Mouse (Mus musculus): ENCODE measurements around the gene Vmo1. TPM values are rescaled to one million over a fixed set of nuclear protein-coding genes. Genes with fewer than 3 reads are reported as not detected.

Gene Vmo1
- polyA plus RNA-seq, 1 experiment from 2014 or later = 0.54 TPM

DNA sequence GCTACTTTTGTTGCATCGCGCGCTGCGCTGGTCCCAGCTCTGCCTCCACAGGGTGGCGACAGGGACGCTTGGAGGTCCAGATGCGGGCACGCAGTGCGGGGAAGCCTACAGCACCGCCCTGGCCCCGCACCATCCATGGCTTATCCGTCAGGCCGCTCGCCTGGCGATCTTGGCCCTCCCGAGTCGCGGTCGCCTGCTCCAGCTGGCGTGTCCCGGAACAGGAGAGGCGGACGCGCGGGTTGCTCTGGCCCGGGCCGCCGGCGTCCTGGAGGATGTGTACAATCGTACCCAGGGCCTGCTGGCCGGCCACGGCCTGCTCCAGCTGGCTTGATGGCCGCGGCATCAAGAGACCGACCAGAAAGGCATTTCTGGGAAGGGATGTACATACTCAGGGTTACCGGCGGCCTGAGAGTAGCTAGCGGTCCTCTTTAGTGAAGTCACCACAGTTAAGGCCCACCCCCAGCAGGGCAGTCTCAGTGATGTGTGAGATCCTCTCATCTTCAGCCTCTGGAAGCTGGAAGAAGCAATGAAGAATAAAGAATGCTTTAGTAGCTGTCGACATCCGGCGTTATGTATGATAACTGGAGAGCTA lies 5.9 kb upstream of the Vmo1 start:
- WGBS = 6% methylated on average over 41 of the region's 41 CpGs
- peak overlapping the region; percentile 68 for H3K9ac ChIP-seq
- ATAC-seq (ENCODE audit: insufficient number of reproducible peaks, low FRiP score) = peak; percentile 61; the same call in 1 of the 2 replicates
- peaks cover 11% of the 10 kb centered on the region for H3K4me1 ChIP-seq (replicated peaks)
- H3K4me3 ChIP-seq = peak overlapping the region; percentile 39
- H3K27ac ChIP-seq (ENCODE audit: poor library complexity, severe bottlenecking) = peak overlapping the region; percentile 36; the same call in 1 of the 2 replicates
- no peaks in the 10 kb centered on the region for H3K36me3 ChIP-seq
- no peaks in the 10 kb centered on the region for H3K9me3 ChIP-seq (replicated peaks)
- H3K4me2 ChIP-seq = peak overlapping the region; percentile 67
- H3K27me3 ChIP-seq (replicated peaks) = 0 out of 2 replicates have a peak, but pooled peaks cover 4% of the 10 kb centered on the region

- ATAC-seq (ENCODE audit: insufficient number of reproducible peaks, low FRiP score) = no peak
- 81% methylated on average over 10 of the region's 10 CpGs for WGBS
- no peaks in the 10 kb centered on the region for H3K9me3 ChIP-seq (replicated peaks)
Observed at GRCm38 (mm10) chr11:70518923-70519322, 4.5 kb upstream of the Vmo1 start, which contains the start of gene Gltpd2. Gltpd2 (plus strand) TSS chr11:70519196.

DNA sequence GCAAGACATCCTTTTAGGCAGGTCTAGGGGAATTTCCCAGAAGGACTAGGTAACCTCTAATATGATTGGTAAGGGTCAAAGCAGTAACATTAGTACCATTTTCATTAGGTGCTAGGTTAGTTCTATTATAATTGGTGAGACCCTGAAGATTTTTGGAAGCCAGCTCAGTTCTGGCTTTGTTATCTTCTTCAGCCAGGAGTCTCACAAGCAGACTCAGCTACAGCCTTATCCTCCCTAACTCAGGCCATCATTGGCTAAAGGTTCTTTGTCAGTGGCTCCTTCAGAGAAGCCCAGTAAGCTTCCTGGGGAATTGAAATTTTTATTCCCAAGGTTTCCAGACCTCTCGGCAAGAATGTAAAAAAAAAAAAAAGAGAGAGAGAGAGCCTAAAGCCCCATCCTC lies 4.0 kb upstream of the Vmo1 start:
- H3K27me3 ChIP-seq (replicated peaks) = 0 out of 2 replicates have a peak, but pooled peaks cover 4% of the 10 kb centered on the region
- H3K4me3 ChIP-seq = no peak overlapping the region
- no peak for ATAC-seq (ENCODE audit: insufficient number of reproducible peaks, low FRiP score)
- no peaks in the 10 kb centered on the region for H3K9me3 ChIP-seq (replicated peaks)
- no peaks in the 10 kb centered on the region for H3K36me3 ChIP-seq
- 54% methylated on average over 1 of the region's 1 CpGs for WGBS
- no peak overlapping the region for H3K9ac ChIP-seq
- H3K4me2 ChIP-seq = no peak overlapping the region
- H3K4me1 ChIP-seq (replicated peaks) = peaks cover 11% of the 10 kb centered on the region
- no peak overlapping the region for H3K27ac ChIP-seq (ENCODE audit: poor library complexity, severe bottlenecking)

More at GRCm38 (mm10) chr11:70518923-70519322, 4.5 kb upstream of the Vmo1 start, which contains the start of gene Gltpd2:
- H3K4me1 ChIP-seq (replicated peaks) = peaks cover 11% of the 10 kb centered on the region
- peak within 1 kb of the TSS; percentile 68 for H3K9ac ChIP-seq
- H3K27ac ChIP-seq (ENCODE audit: poor library complexity, severe bottlenecking) = peak within 1 kb of the TSS; percentile 36; the same call in 1 of the 2 replicates
- peak within 1 kb of the TSS; percentile 67 for H3K4me2 ChIP-seq
- H3K4me3 ChIP-seq = peak within 1 kb of the TSS; percentile 39
- H3K36me3 ChIP-seq = no peaks in the 10 kb centered on the region
- 0 out of 2 replicates have a peak, but pooled peaks cover 4% of the 10 kb centered on the region for H3K27me3 ChIP-seq (replicated peaks)

- Histone ChIP-seq H3K4me1 (replicated peaks) (peaks cover 11% of the 10 kb centered on the region), H3K27ac (ENCODE audit: poor library complexity, severe bottlenecking) (no peak overlapping the region), H3K4me2 (no peak overlapping the region), H3K36me3 (no peaks in the 10 kb centered on the region), H3K9ac (no peak overlapping the region), H3K9me3 (replicated peaks) (no peaks in the 10 kb centered on the region), H3K27me3 (replicated peaks) (0 out of 2 replicates have a peak, but pooled peaks cover 4% of the 10 kb centered on the region), H3K4me3 (no peak overlapping the region)
- no peak for ATAC-seq (ENCODE audit: insufficient number of reproducible peaks, low FRiP score)
- 18% methylated on average over 2 of the region's 2 CpGs for WGBS
Observed at GRCm38 (mm10) chr11:70516352-70516751, 1.9 kb upstream of the Vmo1 start.

DNA sequence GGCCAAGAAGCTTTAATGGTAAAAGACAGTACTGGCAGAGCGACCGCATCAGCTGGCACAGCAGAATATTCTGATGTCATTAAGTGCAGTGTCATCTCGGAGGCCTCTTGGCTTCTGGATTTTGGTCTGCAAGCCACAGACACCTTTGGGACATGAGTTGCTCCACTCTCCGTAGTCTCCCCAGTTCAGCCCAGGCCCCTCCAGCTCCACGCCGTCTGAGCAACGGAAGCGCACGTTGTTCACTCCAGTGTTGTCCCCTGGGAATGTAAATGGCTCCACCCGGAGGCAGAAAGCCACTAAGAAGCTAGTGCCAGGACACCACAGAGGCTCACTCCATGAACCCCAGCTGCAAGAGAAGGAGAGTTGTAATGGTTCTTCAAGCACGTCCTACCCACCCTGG lies 896 bp downstream of the Vmo1 start:
- Histone ChIP-seq H3K4me3 (no peak overlapping the region), H3K9me3 (replicated peaks) (no peaks in the 10 kb centered on the region), H3K4me1 (replicated peaks) (no peaks in the 10 kb centered on the region), H3K27ac (ENCODE audit: poor library complexity, severe bottlenecking) (no peak overlapping the region), H3K36me3 (no peaks in the 10 kb centered on the region), H3K27me3 (replicated peaks) (peaks cover 21% of the 10 kb centered on the region), H3K9ac (no peak overlapping the region), H3K4me2 (no peak overlapping the region)
- 61% methylated on average over 11 of the region's 11 CpGs for WGBS
- ATAC-seq (ENCODE audit: insufficient number of reproducible peaks, low FRiP score) = no peak

GRCm38 (mm10) chr11:70512709-70513342 lies 1.6 kb downstream of the Vmo1 start:
- Histone ChIP-seq H3K4me1 (replicated peaks) (no peaks in the 10 kb centered on the region), H3K4me2 (no peak overlapping the region), H3K9ac (no peak overlapping the region), H3K4me3 (no peak overlapping the region), H3K9me3 (replicated peaks) (no peaks in the 10 kb centered on the region), H3K36me3 (no peaks in the 10 kb centered on the region), H3K27ac (ENCODE audit: poor library complexity, severe bottlenecking) (no peak overlapping the region), H3K27me3 (replicated peaks) (peaks cover 28% of the 10 kb centered on the region)
- 67% methylated on average over 7 of the region's 7 CpGs for WGBS
- ATAC-seq (ENCODE audit: insufficient number of reproducible peaks, low FRiP score) = no peak

DNA sequence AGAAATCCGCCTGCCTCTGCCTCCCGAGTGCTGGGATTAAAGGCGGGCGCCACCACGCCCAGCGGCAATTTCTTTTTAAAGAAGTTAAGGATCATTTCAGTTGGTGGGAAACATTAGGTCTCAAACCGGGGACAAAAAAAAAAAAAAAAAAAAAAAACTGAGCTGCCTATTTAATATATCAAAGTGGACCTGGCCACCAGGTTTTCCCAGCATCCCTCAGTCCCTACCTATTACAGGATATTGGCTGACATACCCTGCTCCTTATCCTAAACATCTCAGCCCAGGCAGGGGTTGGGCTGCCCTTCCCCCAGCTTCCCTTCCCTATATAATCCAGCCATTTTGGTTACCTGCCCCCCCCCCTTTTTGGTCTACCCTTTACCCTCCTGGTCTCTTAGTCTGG lies 2.6 kb downstream of the Vmo1 start:
- Histone ChIP-seq H3K27ac (ENCODE audit: poor library complexity, severe bottlenecking) (no peak overlapping the region), H3K4me3 (no peak overlapping the region), H3K9ac (no peak overlapping the region), H3K9me3 (replicated peaks) (no peaks in the 10 kb centered on the region), H3K36me3 (no peaks in the 10 kb centered on the region), H3K4me2 (no peak overlapping the region), H3K4me1 (replicated peaks) (no peaks in the 10 kb centered on the region), H3K27me3 (replicated peaks) (peaks cover 29% of the 10 kb centered on the region)
- ATAC-seq (ENCODE audit: insufficient number of reproducible peaks, low FRiP score) = no peak
- 88% methylated on average over 7 of the region's 7 CpGs for WGBS

- Histone ChIP-seq H3K4me3 (no peak overlapping the region), H3K9ac (no peak overlapping the region), H3K4me1 (replicated peaks) (no peaks in the 10 kb centered on the region), H3K27me3 (replicated peaks) (peaks cover 29% of the 10 kb centered on the region), H3K9me3 (replicated peaks) (no peaks in the 10 kb centered on the region), H3K27ac (ENCODE audit: poor library complexity, severe bottlenecking) (no peak overlapping the region), H3K36me3 (no peaks in the 10 kb centered on the region), H3K4me2 (no peak overlapping the region)
- 76% methylated on average over 2 of the region's 2 CpGs for WGBS
- ATAC-seq (ENCODE audit: insufficient number of reproducible peaks, low FRiP score) = no peak
Observed at GRCm38 (mm10) chr11:70511242-70511641, 3.2 kb downstream of the Vmo1 start.

DNA sequence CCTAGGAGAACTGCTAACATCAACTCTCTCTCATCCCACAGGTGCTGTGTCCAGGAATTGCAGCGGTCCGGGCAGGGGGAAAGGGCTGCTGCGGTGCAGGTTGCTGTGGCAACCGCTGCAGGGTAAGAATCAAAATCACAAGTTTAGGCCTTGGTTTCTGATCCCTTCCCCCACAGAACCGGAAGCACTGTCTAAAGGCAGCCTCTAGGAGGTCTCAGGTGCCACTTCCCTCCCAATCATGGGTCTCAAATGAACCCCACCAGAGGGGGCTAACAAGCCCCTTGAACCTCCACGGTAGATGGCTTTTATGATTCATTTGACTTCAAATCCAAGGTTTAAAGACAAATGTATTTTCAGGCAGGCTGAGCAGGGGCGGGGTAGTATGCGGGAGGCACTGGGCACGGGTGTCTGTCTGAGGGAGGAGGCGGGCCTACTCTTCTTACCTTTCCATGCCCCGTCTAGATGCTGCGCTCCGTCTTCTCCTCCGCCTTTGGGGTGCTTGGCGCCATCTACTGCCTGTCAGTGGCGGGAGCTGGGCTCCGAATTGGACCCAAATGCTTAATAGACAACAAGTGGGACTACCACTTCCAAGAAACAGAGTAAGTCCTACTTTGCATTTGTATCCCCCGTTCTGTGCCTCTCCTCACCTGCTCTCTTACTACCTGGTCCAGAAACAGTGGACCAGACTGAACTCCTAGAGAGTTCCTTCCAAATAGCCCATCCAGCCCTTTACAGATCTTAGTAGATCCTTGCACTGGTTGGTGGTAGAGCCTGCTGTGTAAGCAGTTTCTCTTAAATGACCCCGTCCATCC lies 4.5 kb downstream of the Vmo1 start:
- WGBS = 11% methylated on average over 19 of the region's 19 CpGs
- peaks cover 33% of the 10 kb centered on the region for H3K27me3 ChIP-seq (replicated peaks)
- H3K9ac ChIP-seq = no peak overlapping the region
- no peak overlapping the region for H3K4me3 ChIP-seq
- H3K27ac ChIP-seq (ENCODE audit: poor library complexity, severe bottlenecking) = no peak overlapping the region
- H3K36me3 ChIP-seq = no peaks in the 10 kb centered on the region
- 0 out of 2 replicates have a peak, but pooled peaks cover 3% of the 10 kb centered on the region for H3K4me1 ChIP-seq (replicated peaks)
- peak overlapping the region; percentile 35 for H3K4me2 ChIP-seq
- no peak for ATAC-seq (ENCODE audit: insufficient number of reproducible peaks, low FRiP score)
- H3K9me3 ChIP-seq (replicated peaks) = no peaks in the 10 kb centered on the region

GRCm38 (mm10) chr11:70506962-70507515 lies 7.4 kb downstream of the Vmo1 start:
- WGBS = 62% methylated on average over 7 of the region's 7 CpGs
- no peak for ATAC-seq (ENCODE audit: insufficient number of reproducible peaks, low FRiP score)
- no peak overlapping the region for H3K27ac ChIP-seq (ENCODE audit: poor library complexity, severe bottlenecking)

DNA sequence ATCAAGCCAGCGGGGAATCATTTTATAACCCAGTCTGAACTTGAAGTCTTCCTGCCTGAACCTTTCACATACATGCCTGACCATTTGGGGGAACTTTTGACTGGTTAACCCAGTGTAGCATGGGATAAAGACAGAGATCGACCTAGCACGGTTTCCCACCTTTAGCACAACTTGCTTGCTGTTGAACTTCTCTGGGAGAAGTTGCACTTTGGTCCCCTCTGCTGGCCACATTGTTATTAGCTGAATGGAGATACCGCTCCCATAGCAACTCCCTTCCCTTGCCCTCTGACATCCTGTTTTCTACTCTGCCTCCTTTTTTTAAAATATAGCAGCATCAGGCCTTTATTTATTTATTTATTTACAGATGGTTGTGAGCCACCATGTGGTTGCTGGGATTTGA lies 8.0 kb downstream of the Vmo1 start:
- peaks cover 33% of the 10 kb centered on the region for H3K27me3 ChIP-seq (replicated peaks)
- H3K9me3 ChIP-seq (replicated peaks) = no peaks in the 10 kb centered on the region
- no peak overlapping the region; the same call in 1 of the 2 replicates for H3K4me2 ChIP-seq
- no peak for ATAC-seq (ENCODE audit: insufficient number of reproducible peaks, low FRiP score)
- H3K27ac ChIP-seq (ENCODE audit: poor library complexity, severe bottlenecking) = no peak overlapping the region
- no peak overlapping the region for H3K9ac ChIP-seq
- H3K36me3 ChIP-seq = no peaks in the 10 kb centered on the region
- 17% methylated on average over 4 of the region's 4 CpGs for WGBS
- H3K4me3 ChIP-seq = no peak overlapping the region
- 0 out of 2 replicates have a peak, but pooled peaks cover 4% of the 10 kb centered on the region for H3K4me1 ChIP-seq (replicated peaks)

More at GRCm38 (mm10) chr11:70506962-70507515, 7.4 kb downstream of the Vmo1 start:
- Histone ChIP-seq H3K4me1 (replicated peaks) (0 out of 2 replicates have a peak, but pooled peaks cover 4% of the 10 kb centered on the region), H3K9ac (no peak overlapping the region), H3K27me3 (replicated peaks) (peaks cover 33% of the 10 kb centered on the region), H3K4me2 (no peak overlapping the region), H3K36me3 (no peaks in the 10 kb centered on the region), H3K4me3 (no peak overlapping the region), H3K9me3 (replicated peaks) (no peaks in the 10 kb centered on the region)

Data from heart, embryonic 12.5 days (tissue).